Comparison of ENCODE assay signal across 8 mouse cellular contexts in the genomic region with DNA sequence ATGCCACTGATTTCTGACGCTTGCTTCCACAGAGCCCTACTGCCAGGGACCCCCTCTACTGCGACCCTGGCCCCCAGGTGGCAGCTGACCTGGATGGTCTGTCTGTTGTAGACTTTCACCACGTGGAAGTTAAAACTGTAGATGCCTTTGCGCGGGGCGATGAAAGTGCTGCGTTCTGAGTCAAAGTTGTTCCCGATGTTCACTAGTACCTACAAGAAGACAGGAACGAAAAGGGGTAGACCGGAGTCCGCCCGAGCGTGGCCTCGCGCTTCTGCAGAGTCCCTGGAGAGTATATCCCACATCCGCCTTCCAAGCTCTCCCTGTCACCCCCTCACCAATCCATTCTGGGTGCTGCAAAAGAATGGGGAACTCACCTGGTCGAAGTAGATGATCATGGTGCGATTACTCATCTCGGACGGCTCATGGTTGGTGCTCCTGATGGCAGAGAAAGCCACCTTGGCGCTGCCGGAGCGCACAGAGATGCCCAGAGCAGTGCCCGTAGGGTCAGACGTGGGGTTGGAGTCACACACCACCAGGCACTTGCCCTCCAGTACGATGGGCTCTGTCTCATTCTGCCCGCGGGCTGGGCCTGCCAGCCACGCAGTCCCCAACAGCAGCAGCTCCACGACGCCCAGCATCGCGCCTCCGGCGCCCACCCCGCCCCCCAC. TPM values are rescaled to one million over a fixed set of nuclear protein-coding genes. Genes with fewer than 3 reads are reported as not detected.
DNase-seq lines count a peak whose midpoint lies in the region; ATAC-seq and TF ChIP-seq lines count a peak whose summit lies in the region.

No protein-coding gene starts in this region.

- peak overlapping the region; percentile 52 for H3K4me3 ChIP-seq in heart, adult 2 months
- H3K4me3 ChIP-seq in ES-Bruce4 (ENCODE audit: low read depth, low read length), result peak overlapping the region; percentile 73
- peak overlapping the region; percentile 52 for H3K4me3 ChIP-seq in embryonic facial prominence, embryonic 14.5 days (ENCODE audit: low read depth, low read length)
- H3K4me3 ChIP-seq in limb, embryonic 11.5 days (ENCODE audit: low read depth, low read length), result peak overlapping the region; percentile 48
- peak overlapping the region; percentile 50 for H3K4me3 ChIP-seq in stomach, embryonic 15.5 days (replicated peaks)
- no peak overlapping the region for H3K4me3 ChIP-seq in lung, adult 2 months (replicated peaks; ENCODE audit: extremely low read depth, low read depth, low read length)

- peak overlapping the region; percentile 97 for H3K4me2 ChIP-seq in embryonic facial prominence, embryonic 14.5 days (ENCODE audit: low read depth, low read length)
- H3K4me2 ChIP-seq in limb, embryonic 11.5 days (ENCODE audit: low read depth, severe bottlenecking), result peak overlapping the region; percentile 98
- H3K4me2 ChIP-seq in stomach, embryonic 15.5 days, result peak overlapping the region; percentile 96

- 3% methylated on average over 36 of the region's 36 CpGs for WGBS in heart, adult 2 months
- 1% methylated on average over 20 of the region's 36 CpGs for WGBS in embryonic facial prominence, embryonic 14.5 days
- WGBS in limb, embryonic 11.5 days, result under 1% methylated on average over 36 of the region's 36 CpGs
- 2% methylated on average over 36 of the region's 36 CpGs for WGBS in stomach, embryonic 15.5 days
- 2% methylated on average over 36 of the region's 36 CpGs for WGBS in lung, adult 2 months

- H3K27ac ChIP-seq in heart, adult 2 months, result no peak overlapping the region
- no peak overlapping the region for H3K27ac ChIP-seq in ES-Bruce4 (ENCODE audit: insufficient read depth, low read length)
- no peak overlapping the region for H3K27ac ChIP-seq in embryonic facial prominence, embryonic 14.5 days (replicated peaks; ENCODE audit: low read depth, low read length)
- no peak overlapping the region for H3K27ac ChIP-seq in limb, embryonic 11.5 days (replicated peaks; ENCODE audit: low read depth, low read length)
- H3K27ac ChIP-seq in stomach, embryonic 15.5 days, result no peak overlapping the region

- TF ChIP-seq POLR2A in heart, adult 2 months (IDR thresholded peaks at IDR 0.05; ENCODE audit: insufficient read depth, low read depth, low read length), result no peak
- no peak for TF ChIP-seq POLR2A in ES-Bruce4 (IDR thresholded peaks at IDR 0.05; ENCODE audit: insufficient read depth, low read length)
- no peak for TF ChIP-seq POLR2A in lung, adult 2 months (IDR thresholded peaks at IDR 0.05; ENCODE audit: borderline replicate concordance, extremely low read depth, low read depth, low read length)

- no peak for TF ChIP-seq EP300 in heart, adult 2 months (IDR thresholded peaks at IDR 0.05; ENCODE audit: insufficient read depth, low read depth, low read length)
- TF ChIP-seq EP300 in ES-Bruce4 (IDR thresholded peaks at IDR 0.05; ENCODE audit: insufficient read depth, low read depth, low read length), result no peak

- DNase-seq in heart, adult 2 months, result no peak
- no peak for DNase-seq in heart, adult 18-20 months
- no peak for DNase-seq in embryonic facial prominence, embryonic 14.5 days (ENCODE audit: low spot score)
- DNase-seq in limb, embryonic 11.5 days (ENCODE audit: low spot score), result peak; percentile 61
- no peak for DNase-seq in adrenal gland, postnatal 4 days (ENCODE audit: low spot score in 2 of 2)
- DNase-seq in lung, adult 2 months, result no peak

- no peak overlapping the region for H3K9ac ChIP-seq in heart, adult 2 months (ENCODE audit: low read depth, low read length)
- H3K9ac ChIP-seq in ES-Bruce4 (ENCODE audit: low read depth, poor library complexity, severe bottlenecking), result peak overlapping the region; percentile 67
- H3K9ac ChIP-seq in embryonic facial prominence, embryonic 14.5 days (ENCODE audit: low read depth, low read length), result peak overlapping the region; percentile 58
- H3K9ac ChIP-seq in limb, embryonic 11.5 days (ENCODE audit: low read length), result peak overlapping the region; percentile 60
- no peak overlapping the region for H3K9ac ChIP-seq in stomach, embryonic 15.5 days

- peaks cover 33% of the 10 kb centered on the region for H3K27me3 ChIP-seq in heart, adult 2 months (ENCODE audit: control insufficient read depth, insufficient read depth, low read length)
- H3K27me3 ChIP-seq in ES-Bruce4 (ENCODE audit: control insufficient read depth, insufficient read depth, low read length, poor library complexity, severe bottlenecking), result peaks cover 42% of the 10 kb centered on the region
- H3K27me3 ChIP-seq in embryonic facial prominence, embryonic 14.5 days (replicated peaks; ENCODE audit: control insufficient read depth, insufficient read depth, low read length), result peaks cover 95% of the 10 kb centered on the region
- peaks cover 70% of the 10 kb centered on the region for H3K27me3 ChIP-seq in limb, embryonic 11.5 days (ENCODE audit: control insufficient read depth, insufficient read depth, low read length)
- peaks cover 90% of the 10 kb centered on the region for H3K27me3 ChIP-seq in stomach, embryonic 15.5 days (replicated peaks)

- TF ChIP-seq CTCF in heart, adult 2 months (IDR thresholded peaks at IDR 0.05), result no peak
- no peak for TF ChIP-seq CTCF in ES-Bruce4 (IDR thresholded peaks at IDR 0.05; ENCODE audit: low read depth, low read length)
- no peak for TF ChIP-seq CTCF in lung, adult 2 months (IDR thresholded peaks at IDR 0.05; ENCODE audit: insufficient read depth, low read length)

- H3K36me3 ChIP-seq in heart, adult 2 months (ENCODE audit: control insufficient read depth, insufficient read depth, low read length), result no peaks in the 10 kb centered on the region
- H3K36me3 ChIP-seq in ES-Bruce4 (ENCODE audit: control insufficient read depth, insufficient read depth, low read length, poor library complexity, severe bottlenecking), result no peaks in the 10 kb centered on the region
- no peaks in the 10 kb centered on the region for H3K36me3 ChIP-seq in embryonic facial prominence, embryonic 14.5 days (ENCODE audit: control insufficient read depth, insufficient read depth, low read length)
- no peaks in the 10 kb centered on the region for H3K36me3 ChIP-seq in limb, embryonic 11.5 days (ENCODE audit: control insufficient read depth, insufficient read depth, low read length)
- no peaks in the 10 kb centered on the region for H3K36me3 ChIP-seq in stomach, embryonic 15.5 days

- H3K79me2 ChIP-seq in heart, adult 2 months (replicated peaks; ENCODE audit: control insufficient read depth, insufficient read depth, low read length), result no peaks in the 10 kb centered on the region

- intact Hi-C loops in heart, adult 2 months (cut with DNase I), result no loop called here

- peak; percentile 20; the same call in 1 of the 2 replicates for ATAC-seq in embryonic facial prominence, embryonic 14.5 days (ENCODE audit: low read depth)
- ATAC-seq in limb, embryonic 11.5 days (ENCODE audit: insufficient number of reproducible peaks, low FRiP score, low TSS enrichment, low read depth), result no peak
- ATAC-seq in stomach, embryonic 15.5 days (ENCODE audit: insufficient read depth, low FRiP score, low read depth), result no peak

- no peaks in the 10 kb centered on the region for H3K9me3 ChIP-seq in ES-Bruce4 (replicated peaks; ENCODE audit: control insufficient read depth, insufficient read depth, low read length, poor library complexity, severe bottlenecking)
- no peaks in the 10 kb centered on the region for H3K9me3 ChIP-seq in embryonic facial prominence, embryonic 14.5 days (ENCODE audit: control insufficient read depth, low read length)
- no peaks in the 10 kb centered on the region for H3K9me3 ChIP-seq in limb, embryonic 11.5 days (ENCODE audit: control insufficient read depth, low read length)
- no peaks in the 10 kb centered on the region for H3K9me3 ChIP-seq in stomach, embryonic 15.5 days

- H3K4me1 ChIP-seq in heart, adult 2 months (ENCODE audit: control insufficient read depth, insufficient read depth, low read length), result no peaks in the 10 kb centered on the region
- H3K4me1 ChIP-seq in ES-Bruce4 (ENCODE audit: control insufficient read depth, insufficient read depth, low read length), result no peaks in the 10 kb centered on the region
- H3K4me1 ChIP-seq in embryonic facial prominence, embryonic 14.5 days (ENCODE audit: control insufficient read depth, insufficient read depth, low read length), result peaks cover 30% of the 10 kb centered on the region
- H3K4me1 ChIP-seq in limb, embryonic 11.5 days (ENCODE audit: control insufficient read depth, insufficient read depth, low read length), result peaks cover 24% of the 10 kb centered on the region
- peaks cover 42% of the 10 kb centered on the region for H3K4me1 ChIP-seq in stomach, embryonic 15.5 days
- H3K4me1 ChIP-seq in lung, adult 2 months (ENCODE audit: control insufficient read depth, insufficient read depth, low read length), result peaks cover 8% of the 10 kb centered on the region; the same call in 1 of the 2 replicates

RNA-seq across cellular contexts. Expression of a gene that starts 0.7 kb away (rescaled TPM):
- under 1 TPM; 0.34 to 0.98 TPM for total RNA-seq in heart, adult 2 months (2021)
- 0.64 and 1.1 TPM in 2 replicates for polyA plus RNA-seq in heart, adult 2 months (2012; rRNA removed)
- under 1 TPM; 0.55 to 0.67 TPM for total RNA-seq in heart, adult 18-20 months (2021)
- 2.1 and 2.7 TPM in 2 replicates for polyA plus RNA-seq in ES-Bruce4 (2011; ENCODE audit: insufficient read depth, insufficient read length, low read depth, missing spikeins)
- 0.52 and 0.79 TPM in 2 replicates for polyA plus RNA-seq in embryonic facial prominence, embryonic 14.5 days (2014; fragmentation: Nextera tagmentation; extraction: Ambion mirVana)
- polyA plus RNA-seq in limb, embryonic 11.5 days (2014; fragmentation: Nextera tagmentation; extraction: Ambion mirVana), result 4.8 and 5.9 TPM in 2 replicates
- polyA plus RNA-seq in stomach, embryonic 15.5 days (2015; fragmentation: Nextera tagmentation; extraction: Ambion mirVana), result 0.28 and 0.30 TPM in 2 replicates
- total RNA-seq in adrenal gland, postnatal 4 days (2021), result 1 to 10 TPM; 1.0 to 1.7 TPM
- not detected in 2 replicates for polyA plus RNA-seq in lung, adult 2 months (2012; rRNA removed)

Comparison
In these comparisons a context has a peak if more than half of its experiments do, and no peak if none do; other contexts are left out.
1. H3K9ac ChIP-seq: peak in ES-Bruce4 (single experiment), embryonic facial prominence, embryonic 14.5 days (single experiment) and limb, embryonic 11.5 days (single experiment); none in heart, adult 2 months (single experiment) and stomach, embryonic 15.5 days (single experiment).
2. Peak in every context shown above with its lines, with median percentiles within 50 percentile points of each other: H3K4me2 ChIP-seq.